Mouse (Mus musculus): Measurements from ENCODE around the gene Agrp. TPM values are rescaled to one million over a fixed set of nuclear protein-coding genes. Genes with fewer than 3 reads are reported as not detected.
"Not testable (repeated sequence)": the region's sequence is repeated elsewhere in the genome, so short reads cannot be mapped to it uniquely, and the experiment has no call there.

Gene Agrp
- total RNA-seq, 1 experiment from 2014 or later, result 1.2 TPM

DNA sequence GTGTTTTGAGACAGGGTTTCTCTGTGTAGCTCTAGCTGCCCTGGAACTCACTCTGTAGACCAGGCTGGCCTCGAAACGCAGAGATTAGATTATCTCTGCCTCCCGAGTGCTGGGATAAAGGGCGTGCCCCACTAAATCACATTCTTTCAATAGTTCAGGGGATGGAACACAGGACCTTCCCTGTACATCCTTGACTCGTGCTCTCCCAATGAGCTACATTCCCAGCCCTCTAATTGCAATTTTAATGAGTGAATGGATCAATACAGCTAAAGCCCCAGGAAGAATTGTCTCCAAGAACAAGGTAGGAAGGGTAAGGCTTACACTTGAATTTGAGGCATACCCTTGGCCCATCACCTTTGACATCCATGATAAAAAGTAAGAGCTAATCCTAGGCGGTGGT, 38.4 kb downstream of the Agrp start:
- DNase-seq, result no peak

DNA sequence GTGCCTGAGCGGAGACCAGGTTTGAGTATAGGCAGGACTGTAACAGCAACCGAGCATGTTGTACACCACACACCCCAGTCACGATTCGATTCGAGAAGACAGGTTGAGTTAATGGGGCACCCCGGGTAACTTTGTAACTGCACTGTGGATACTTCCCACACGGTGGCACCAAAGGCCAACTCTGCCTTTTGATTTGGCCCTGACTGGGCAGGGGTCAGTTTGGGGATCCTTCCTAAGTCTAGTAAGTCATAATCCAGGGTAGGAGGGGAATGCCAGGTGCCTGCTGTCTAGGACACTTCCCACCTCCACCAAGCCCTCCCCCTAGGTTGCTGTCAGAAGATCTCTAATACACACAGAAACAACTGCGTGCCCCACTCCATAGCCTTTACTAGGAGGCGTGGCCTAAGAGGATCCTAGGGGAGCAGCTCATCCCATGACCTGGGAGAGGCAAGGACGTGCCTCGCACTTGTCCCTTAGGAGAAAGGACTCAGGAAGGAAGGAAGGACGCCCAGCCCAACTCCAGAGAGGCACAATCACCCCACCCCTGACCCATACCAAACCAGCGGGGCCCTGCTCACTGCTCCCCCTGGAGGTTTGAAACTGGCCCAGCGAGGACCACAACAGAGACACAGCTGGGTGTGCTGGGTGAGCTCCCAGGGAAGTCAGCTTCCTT, 40.7 kb downstream of the Agrp start:
- peak; percentile 72 for DNase-seq

DNA sequence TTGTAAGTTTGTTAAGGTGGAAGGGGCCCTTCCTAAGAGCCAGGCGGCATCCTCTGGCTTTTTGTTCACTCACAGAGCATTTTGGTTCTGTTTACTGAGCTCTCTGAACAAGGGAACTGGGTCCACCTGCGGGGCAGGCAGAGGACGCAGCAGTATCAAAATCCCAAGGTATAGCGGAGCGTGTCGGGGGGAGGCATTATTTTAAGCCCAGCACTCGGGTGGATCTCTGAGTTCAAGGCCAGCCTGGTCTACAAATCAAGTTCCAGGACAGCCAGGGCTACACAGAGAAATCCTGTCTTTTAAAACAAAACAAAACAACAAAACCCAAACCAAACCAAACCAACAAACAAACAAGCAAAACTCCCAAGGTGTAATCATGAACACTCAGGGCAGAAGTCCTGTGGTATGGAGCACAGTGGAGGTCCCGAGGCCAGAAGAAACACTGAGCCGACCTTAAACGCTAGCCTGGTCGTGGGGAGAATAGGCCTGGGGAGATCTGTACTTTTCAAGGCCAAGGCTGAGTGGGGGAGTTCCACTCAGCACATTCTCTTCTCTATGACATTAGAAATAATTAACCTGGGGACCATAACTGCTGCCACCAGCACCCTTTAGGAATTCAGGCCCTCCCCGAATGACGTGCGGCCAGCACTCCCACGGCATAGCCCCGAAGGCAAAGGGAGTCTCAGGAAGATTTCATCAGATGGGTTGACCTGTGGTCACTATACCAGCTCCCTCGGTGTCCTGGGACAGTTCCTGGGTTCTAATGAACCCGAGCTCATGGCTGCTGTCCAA, 42.5 kb downstream of the Agrp start:
- DNase-seq, result no peak

DNA sequence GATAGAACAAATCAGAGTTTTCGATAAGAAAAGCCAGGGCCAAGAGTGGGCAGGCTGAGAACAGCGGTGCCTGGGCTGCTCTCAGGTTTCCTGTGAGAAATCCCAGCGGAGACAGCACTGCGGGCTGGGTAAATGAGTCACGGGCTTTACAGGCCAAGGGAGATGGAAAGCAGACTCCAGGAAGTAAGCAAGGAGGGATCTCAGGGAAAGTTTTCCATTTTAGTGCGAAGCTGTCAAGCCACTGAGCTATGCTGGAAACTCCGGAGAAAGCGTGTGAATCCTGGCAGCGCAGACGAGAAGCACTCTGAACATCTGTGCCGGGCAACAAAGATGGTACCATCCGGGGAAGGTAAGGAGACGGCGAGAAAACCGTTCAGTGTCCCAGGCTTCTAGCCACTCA, 43.3 kb downstream of the Agrp start:
- peak; percentile 47 for DNase-seq

DNA sequence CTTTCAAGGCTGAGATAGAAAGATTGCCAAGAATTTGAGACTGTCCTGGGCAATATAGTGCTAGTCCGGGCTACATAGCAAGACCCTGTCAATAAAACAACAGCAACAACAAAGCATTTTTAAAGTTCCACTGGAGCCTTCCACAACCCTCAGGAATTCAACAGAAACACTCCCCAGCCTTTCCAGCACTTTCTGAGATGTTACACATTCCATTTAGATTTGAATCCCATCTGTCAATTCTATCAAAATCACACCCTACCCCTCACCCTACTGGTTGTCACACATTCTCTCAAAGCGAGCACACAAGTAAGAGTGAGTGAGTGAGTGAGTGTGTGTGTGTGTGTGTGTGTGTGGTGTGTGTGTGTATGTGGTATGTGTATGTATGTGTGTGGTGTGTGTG, 44.8 kb downstream of the Agrp start:
- DNase-seq, result no peak

DNA sequence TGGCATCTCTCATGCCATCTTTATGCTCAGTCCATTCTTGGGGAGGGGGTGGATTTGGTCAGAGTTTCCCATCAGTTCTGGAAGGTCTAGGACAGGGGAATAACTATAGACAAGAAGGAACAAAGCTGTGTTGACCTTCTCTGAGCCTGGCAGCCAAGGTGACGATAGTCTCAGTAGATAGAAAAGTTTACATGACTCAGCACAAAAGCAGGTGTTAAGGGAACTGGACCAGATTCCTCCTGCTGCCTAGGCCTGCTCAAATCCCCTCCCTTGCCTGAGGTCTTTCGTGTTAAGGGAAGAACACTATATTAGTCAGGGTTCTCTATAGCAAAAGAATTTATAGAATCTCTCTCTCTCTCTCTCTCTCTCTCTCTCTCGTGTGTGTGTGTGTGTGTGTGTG, 57.5 kb downstream of the Agrp start:
- no peak for DNase-seq

DNA sequence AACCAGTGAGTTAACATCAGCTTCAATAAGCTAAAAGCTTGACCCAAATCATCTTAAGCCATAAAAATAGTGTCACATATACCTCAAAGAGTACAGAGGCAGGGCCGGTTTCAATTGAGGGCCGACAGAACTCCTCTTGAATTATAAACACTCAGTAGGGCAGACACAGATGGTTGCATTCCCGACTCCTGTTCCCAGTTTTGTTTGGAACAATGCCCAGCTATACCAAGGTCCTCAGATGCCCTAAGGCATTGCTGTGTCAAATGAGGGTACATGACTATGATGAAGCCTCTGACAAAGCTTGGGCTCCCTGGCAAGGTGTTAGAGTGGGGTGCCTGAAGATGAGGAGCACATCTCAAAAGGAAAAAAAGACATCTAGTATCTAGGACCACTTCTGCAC, 61.7 kb downstream of the Agrp start:
- no peak for DNase-seq

- DNase-seq, result no peak
These were observed 62.5 kb downstream of the Agrp start for GRCm38 (mm10) chr8:105574741-105575140.

DNA sequence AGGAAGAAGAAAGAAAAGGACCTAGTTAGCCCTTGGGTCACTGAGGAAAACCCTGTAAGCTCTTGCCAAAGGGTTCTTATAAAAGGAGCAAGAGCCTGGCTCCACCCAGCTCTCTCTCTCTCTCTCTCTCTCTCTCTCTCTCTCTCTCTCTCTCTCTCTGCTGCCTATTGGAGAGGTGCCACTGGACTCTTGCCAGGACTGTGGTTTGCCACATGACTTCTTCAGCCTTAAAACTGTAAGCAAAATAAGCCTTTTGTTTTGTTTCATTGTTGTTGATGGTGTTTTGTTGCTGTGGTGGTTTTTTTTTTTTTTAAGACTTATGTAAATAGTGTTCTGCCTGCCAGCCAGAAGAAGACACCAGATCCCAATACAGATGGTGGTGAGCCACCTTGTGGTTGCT, 63.8 kb downstream of the Agrp start:
- DNase-seq, result peak; percentile 55

DNA sequence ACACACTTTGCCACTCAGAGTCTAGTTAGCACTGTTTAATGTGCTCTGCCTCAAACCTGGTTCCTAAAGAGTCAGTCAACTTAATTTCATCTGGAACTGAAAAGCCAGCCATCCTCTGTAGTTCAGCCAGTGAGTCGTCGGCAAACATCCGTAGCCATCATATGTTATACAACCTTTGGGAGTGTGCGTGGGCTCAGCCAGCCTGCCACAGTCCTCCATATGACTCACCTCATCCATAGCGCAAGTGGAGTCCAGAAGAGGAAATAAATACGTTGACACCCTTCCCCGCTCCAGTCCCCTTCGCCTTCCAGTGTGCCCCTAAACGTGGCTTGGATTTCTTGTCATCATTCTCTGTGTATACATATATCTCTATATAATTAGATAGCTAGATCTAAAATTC, 65.4 kb downstream of the Agrp start:
- no peak for DNase-seq

DNA sequence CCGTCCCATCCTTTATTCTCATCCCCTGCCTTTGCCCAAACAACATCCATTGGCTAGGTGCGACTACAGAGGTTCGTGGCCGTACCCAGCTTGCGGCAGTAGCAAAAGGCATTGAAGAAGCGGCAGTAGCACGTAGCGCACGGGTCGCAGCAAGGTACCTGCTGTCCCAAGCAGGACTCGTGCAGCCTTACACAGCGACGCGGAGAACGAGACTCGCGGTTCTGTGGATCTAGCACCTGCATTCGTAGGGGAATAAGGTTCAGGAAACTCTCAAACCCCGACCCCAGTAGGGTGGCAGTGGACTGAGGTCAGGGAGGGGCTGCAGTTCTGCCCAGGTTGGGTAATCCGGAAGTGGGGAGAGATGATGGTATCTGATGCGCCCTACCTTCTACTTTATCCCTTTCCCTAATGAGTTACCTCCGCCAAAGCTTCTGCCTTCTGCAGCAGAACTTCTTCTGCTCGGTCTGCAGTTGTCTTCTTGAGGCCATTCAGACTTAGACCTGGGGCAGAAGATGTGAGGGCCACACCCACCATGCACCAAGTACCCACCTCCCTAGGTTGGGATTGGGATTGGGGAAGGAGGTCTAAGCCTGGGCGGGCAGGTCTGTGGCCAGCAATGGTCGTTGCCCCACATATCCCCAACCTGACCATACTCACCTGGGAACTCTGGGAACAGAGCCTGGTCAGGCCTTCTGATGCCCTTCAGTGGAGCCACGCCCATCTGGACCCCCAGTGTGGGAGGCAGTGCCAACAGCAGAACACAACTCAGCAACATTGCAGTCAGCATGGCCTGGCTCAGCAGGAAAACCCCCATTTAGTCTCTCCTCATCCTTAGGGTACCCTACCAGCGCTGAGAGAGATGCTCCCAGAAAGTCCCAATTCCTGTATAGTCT, 70.2 kb downstream of the Agrp start:
- DNase-seq, result peak; percentile 7

DNA sequence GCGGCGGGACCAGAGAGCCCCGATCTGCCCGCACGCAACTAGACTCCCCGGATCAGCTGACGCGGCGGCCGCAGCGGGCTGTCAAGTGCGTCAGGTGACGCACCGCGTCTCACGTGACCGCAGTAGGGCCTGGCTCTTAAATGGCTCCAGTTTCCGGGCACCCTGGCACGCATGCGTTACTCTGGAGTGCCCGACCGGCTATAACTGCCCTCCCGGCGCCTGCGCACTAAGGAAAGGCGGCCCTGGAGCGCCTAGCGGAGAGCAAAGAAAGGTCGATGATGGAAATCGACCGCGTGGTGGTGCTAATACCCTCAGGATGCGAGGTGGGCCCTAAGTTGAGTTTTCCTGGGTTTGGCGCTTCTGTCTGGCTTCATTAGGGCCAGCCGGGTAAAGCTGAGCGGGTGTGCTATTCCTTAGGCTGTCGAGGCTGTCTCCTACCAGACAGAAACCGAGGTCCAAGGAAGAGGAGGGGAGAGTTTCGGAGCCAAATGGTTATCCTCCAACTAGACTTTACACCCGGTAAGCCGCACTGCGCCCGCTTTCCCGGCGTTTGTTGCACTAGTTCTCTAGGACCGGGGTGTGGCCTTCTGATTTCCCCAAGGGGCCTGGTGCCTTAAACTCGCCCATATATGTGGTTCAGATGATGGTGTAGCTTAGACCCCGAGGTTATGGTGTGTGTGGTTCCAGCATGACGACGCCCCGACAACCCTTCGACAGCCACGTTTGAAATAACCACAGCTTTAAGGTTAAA, 71.1 kb downstream of the Agrp start, which contains the start of gene Atp6v0d1:
Atp6v0d1 (minus strand) TSS at position 96 of the 751 bp plus-strand sequence.
- peak; percentile 100 for DNase-seq

DNA sequence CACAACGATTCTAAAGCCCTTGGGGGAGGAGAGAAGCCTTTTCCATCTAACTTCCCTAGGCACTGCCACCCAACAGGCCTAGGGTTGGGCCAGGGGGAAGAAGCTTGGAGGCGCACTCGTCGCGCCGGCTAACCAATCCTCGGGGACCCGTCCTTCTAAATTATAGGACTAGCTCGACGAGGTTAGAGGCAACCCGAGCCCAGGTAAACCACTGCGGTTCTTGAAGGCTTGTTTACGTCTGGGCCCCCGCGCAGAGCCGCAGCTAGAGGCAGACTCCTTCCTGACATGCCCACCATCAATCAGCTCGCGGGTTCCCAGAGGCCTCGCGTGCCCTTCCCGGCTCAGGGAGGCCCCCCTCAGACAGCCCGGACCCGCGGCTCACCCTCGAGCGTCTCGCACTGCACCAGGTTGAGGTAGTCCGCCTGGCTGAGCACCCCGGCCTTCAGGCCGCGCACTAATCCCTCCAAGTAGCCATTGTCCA, 71.8 kb downstream of the Agrp start:
- no peak for DNase-seq

GRCm38 (mm10) chr8:105564573-105565229, 72.5 kb downstream of the Agrp start:
- DNase-seq, result not testable (repeated sequence)

GRCm38 (mm10) chr8:105563871-105564270, 73.3 kb downstream of the Agrp start:
- no peak for DNase-seq

DNA sequence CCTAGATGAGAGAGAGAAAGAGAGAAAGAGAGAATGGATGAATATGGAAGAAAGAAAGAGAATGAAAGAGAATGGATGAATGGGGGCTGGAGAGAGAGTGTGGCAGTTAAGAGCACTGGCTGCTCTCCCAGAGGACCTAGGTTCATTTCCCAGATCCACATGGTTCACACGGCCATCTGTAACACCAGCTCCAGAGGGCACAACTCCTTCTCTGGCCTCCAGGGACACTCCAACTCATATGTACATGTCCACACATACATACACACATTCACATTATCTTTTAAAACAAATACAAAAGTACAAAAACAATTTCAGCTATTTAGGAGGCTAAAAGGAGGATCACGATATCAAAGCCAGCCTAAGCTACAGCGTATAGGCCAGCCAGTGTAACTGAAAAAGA, 74.3 kb downstream of the Agrp start:
- DNase-seq, result no peak

GRCm38 (mm10) chr8:105555230-105555629, 82.0 kb downstream of the Agrp start:
- no peak for DNase-seq

DNA sequence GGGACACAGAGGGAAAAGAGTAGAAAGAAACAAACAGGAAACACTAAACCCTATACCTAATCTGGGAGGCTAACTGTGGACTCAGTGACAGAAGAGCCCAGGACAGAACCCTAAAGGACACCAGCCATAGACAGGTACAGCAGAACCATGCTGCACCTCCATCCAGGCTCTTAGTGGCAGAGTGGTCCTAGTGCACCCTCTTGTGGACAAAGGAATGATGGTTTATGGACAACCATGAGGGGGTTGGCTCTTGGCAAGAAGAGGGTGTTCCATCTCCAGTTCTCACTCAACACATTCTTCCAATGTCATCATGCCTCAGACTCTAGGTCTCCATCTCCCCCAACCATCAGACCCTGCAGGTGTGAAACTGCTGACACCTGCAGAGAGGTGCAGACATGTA, 83.1 kb downstream of the Agrp start:
- peak; percentile 25 for DNase-seq

- DNase-seq, result no peak
These were observed 84.4 kb downstream of the Agrp start for GRCm38 (mm10) chr8:105552824-105553223.

DNA sequence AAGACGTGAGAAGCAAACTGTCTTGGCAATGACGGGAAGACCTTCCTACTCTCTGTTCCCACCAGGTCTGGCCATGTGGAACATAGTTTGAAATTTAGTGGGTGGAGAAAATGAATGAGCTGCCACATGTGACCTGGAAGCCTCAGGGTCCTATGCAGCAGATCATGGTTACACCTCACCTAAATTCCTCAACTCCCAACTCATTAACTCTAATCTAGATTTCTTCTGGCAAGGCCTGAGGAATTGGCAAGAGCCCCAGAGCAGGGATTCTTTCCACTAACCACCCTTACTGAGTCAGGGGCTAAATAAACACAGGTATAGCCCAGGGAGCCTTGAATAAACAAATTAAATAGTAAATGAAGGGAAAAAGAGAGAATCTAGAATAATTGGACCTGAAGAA, 85.2 kb downstream of the Agrp start:
- no peak for DNase-seq

DNA sequence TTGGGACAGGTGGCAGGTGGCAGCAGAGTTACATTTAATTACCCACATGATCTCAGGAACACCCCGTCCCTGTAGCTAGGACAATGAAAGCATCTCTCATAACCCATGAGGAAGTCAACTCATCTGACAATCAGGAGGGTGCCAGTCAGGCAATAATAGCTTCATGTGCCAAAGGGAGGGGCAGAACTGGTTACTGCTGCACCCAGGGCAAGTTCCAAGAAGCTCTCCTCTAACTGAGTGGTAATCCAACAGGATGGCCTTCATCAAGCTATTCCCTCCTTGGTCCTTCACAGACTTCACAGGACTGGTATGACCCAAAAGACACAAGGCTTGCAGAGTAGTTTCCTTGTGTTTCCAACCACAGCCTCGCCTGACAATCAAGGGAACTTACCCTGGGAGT, 87.1 kb downstream of the Agrp start:
- no peak for DNase-seq

Data from adrenal gland, postnatal 25 days (tissue).